Mouse (Mus musculus) urinary bladder, postnatal 4 days (tissue): ENCODE measurements at regions not wholly inside any gene's neighbourhood (a gene's known extent, or its start where the extent isn't known, plus 50 kb on each side); places are given as distances from the start of the nearest gene placed in this dataset.

Experiments
- DNase-seq, 2 experiments: peaks; one replicate each; pipeline ENCODE4 v3.0.0; 2021 to 2022; ENCODE audit warnings: low spot score in 2 of 2

DNA sequence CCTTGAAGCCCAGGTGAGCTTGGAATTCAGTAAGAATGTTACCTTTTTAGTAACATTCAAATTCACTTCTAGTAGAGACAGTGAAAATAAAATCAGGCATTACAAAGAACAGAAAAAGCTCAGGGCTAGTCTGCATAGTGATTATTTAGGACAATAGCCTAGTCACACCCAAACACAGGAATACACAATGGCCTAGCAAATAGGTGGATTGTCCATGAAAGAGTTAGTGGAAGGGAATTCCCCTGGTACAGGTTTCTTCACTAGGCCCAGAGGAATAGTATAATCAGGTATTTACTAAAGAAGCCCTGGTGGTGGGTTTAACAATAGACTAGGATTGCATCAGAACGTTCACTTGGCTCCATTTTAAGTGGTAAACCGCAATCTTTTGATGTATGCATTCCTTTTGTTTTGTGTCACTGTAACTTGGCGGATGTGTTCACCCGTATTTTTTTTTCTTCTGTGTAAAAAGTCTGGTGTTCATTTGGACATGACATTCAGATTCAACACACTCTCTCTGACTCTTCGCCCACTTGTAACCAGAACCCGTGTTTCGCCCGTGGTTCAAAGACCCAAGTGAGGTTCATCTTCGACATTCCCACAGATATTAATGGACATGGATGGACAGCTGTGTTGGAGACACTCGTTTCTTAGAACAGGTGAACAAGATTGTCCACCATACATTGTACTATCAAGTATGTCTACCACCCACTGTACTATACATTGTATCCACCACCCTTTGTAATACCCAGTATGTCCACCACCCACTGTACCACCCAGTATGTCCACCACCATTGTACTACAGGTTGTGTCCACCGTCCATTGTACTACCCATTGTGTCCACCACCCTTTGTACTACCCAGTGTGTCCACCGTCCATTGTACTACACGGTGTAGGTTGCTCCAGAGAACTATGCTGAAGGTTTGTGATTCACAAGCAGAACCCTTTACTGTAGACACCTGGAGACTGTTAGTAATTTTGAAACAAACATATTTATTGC is 146.9 kb upstream of the Negr1 start:
- no peak for DNase-seq

GRCm38 (mm10) chr3:156418124-156418523 is 143.5 kb upstream of the Negr1 start:
- DNase-seq: no peak

- DNase-seq: no peak
Observed at GRCm38 (mm10) chr3:156423100-156423499, 138.5 kb upstream of the Negr1 start.

DNA sequence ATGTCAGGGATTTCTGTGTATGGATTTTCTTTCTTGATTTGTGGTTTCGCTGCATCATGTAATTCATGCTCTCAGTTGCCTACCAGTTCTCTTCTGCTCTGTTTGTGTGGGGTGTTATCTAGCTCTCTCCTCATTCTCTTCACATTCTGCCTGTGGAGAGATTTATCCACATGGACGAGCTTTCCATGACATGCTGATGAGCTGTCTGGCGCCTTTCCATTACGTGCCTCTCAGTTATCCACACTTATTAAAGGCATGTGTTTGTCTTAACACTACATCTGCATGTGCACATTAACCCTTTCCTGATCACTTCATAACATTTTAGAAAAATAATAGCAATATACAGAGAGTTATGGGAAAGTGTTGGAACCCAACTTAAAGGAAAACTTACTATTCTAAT is 106.6 kb upstream of the Negr1 start:
- no peak for DNase-seq

GRCm38 (mm10) chr3:156463299-156463698 is 98.3 kb upstream of the Negr1 start:
- DNase-seq: no peak

GRCm38 (mm10) chr3:156465601-156466000 is 96.0 kb upstream of the Negr1 start:
- DNase-seq: no peak

- DNase-seq: no peak
Observed at GRCm38 (mm10) chr3:156472665-156473064, 88.9 kb upstream of the Negr1 start.
